12 mouse cellular contexts compared by ENCODE assay signal in the genomic region with DNA sequence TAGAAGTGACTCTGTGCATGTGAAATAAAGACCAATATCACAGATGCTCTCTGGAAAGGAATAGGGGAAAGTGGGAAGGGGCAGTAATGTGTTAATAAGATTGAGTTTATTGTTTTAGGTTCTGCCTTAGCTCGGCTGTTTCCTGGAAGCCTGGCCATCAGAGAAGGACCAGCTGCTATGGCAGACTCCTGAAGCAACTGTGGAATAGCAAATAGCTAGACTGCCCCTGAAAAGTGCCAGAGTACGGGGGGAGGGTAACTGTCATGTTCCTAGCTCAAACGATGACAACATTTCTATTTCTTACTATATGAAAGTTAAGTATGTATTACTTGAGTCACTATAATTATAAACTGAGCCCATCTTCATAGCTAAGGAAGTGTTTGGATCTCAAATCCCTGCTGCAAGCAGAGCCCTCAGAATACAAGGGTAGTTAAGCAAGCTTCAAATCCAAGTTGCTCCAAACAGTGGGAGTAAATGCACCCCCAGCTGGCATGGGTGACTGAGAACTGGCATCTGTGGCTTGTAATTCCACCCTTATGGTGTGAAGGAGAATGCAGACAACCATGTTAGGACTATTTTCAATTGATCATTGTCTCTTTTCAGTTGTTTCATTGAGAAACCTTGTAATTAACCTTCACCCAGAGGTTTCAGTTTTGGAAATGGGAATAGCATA.
DNase-seq lines count a peak whose midpoint lies in the region; ATAC-seq and TF ChIP-seq lines count a peak whose summit lies in the region.
"Had no signal": no experiment of that assay in that cellular context is flagged by ENCODE, and none has a peak within 500 bp of the region (broad histone marks: within the 10 kb centered on the region; RNA-seq: fewer than 3 reads in every experiment).

No protein-coding gene starts in this region.

- ATAC-seq in frontal cortex, adult (ENCODE audit: low TSS enrichment) = peak; percentile 86
- no peak for ATAC-seq in megakaryocyte, adult 5-6 weeks (ENCODE audit: poor library complexity, severe bottlenecking)
- ATAC-seq: lung, postnatal 0 days had no signal

- H3K4me3 ChIP-seq in myocyte = no peak overlapping the region
- H3K4me3 ChIP-seq: limb, embryonic 15.5 days; midbrain, embryonic 12.5 days; neural tube, embryonic 12.5 days had no signal

- H3K79me2 ChIP-seq in myocyte (ENCODE audit: control insufficient read depth, insufficient read depth) = no peaks in the 10 kb centered on the region

- no peaks in the 10 kb centered on the region for H3K27me3 ChIP-seq in myocyte (ENCODE audit: control insufficient read depth, insufficient read depth, insufficient read length)
- H3K27me3 ChIP-seq: limb, embryonic 15.5 days; midbrain, embryonic 12.5 days; neural tube, embryonic 12.5 days had no signal

- peak overlapping the region; percentile 7 for H3K4me2 ChIP-seq in myocyte (ENCODE audit: low read depth)
- H3K4me2 ChIP-seq: limb, embryonic 15.5 days; midbrain, embryonic 12.5 days; neural tube, embryonic 12.5 days had no signal

- no peak overlapping the region for H3ac ChIP-seq in myocyte (ENCODE audit: control insufficient read depth, insufficient read length)

- no peak for TF ChIP-seq POLR2A in myocyte (IDR thresholded peaks at IDR 0.05; ENCODE audit: insufficient read length, low read depth)

- peak; percentile 15 to 25 for DNase-seq in cerebellum, postnatal 14 days
- DNase-seq in cerebellum, adult 8-10 months = no peak
- peak; percentile 48 to 69 for DNase-seq in layer of hippocampus, postnatal 10 days (ENCODE audit: low spot score in 2 of 2)
- DNase-seq in thymus, postnatal 0 days (ENCODE audit: low spot score) = no peak
- DNase-seq in adrenal gland, postnatal 14 days = no peak

- H3K36me3 ChIP-seq in myocyte (ENCODE audit: control insufficient read depth, insufficient read depth) = no peaks in the 10 kb centered on the region
- H3K36me3 ChIP-seq: limb, embryonic 15.5 days; midbrain, embryonic 12.5 days; neural tube, embryonic 12.5 days had no signal

TF ChIP-seq in myocyte, 11 proteins besides CTCF, POLR2A, EP300 and RAD21:
- no peak for TF ChIP-seq USF1 (IDR thresholded peaks at IDR 0.05; ENCODE audit: low read depth)
- no peak for TF ChIP-seq REST (IDR thresholded peaks at IDR 0.05; ENCODE audit: insufficient read depth, insufficient read length)
- no peak for TF ChIP-seq E2F4 (IDR thresholded peaks at IDR 0.05; ENCODE audit: insufficient read depth)

Comparison
In these comparisons a context has a peak if more than half of its experiments do, and no peak if none do; other contexts are left out.
1. DNase-seq: peak in cerebellum, postnatal 14 days (2 of 2) and layer of hippocampus, postnatal 10 days (2 of 2); none in cerebellum, adult 8-10 months (single experiment), thymus, postnatal 0 days (single experiment) and adrenal gland, postnatal 14 days (single experiment).